Mouse (Mus musculus) megakaryocyte, embryonic 14.5 days (primary cell): Measurements from ENCODE around the gene Smarcb1.

Experiments used
- FLI1 ChIP-seq: IDR thresholded peaks from 2 replicates; pipeline ENCODE4 v1.6.1; 2012; ENCODE audit warnings: low read length, inconsistent platforms, mixed read lengths
- GATA1 ChIP-seq: IDR thresholded peaks from 3 replicates; pipeline ENCODE4 v1.6.1; 2012; ENCODE audit warnings: mixed read lengths, low read length, inconsistent platforms, borderline replicate concordance

DNA sequence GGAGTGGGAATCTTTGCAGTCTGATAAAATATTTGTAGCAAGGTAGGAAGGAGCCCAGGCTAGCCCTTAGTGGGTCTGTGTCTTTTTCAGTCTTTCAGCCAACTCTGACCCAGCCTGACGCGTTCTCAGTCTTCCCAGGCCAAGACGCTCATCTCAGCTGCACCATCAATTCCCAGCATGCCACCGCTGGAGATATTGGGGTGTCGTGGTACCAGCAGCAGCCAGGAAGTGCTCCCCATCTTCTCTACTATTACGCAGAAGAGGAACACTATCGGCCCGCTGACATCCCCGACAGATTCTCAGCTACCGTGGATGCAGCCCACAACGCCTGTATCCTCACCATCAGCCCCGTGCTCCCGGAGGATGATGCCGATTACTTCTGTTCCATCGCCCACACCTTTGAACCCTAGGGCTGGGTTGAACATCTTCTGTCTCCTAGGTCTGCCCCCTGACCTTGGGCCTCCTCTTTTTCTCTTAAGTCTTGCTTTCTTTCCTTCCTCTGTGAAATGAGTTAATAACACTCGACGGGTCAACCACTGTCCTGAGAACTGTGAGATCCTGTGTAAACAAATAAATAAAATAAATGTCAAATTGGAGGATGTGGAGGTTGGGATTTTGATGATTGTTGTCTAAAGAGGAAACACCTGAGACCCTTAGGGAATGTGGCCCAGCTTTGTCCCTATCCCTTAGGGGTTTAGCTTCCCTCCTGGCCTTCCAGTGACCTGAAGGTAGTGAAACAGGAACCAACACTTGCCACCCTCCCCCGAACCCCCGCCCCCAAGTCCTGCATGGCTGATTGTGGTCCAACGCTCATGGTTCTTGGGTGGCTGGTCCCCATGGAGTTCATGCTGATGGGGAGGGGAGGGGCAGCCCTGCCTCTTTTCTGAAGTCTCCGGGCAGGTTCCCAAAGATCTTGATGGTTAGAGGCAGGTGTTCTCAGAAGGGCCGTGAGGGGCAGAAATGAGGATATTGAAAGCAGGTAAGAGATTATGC, 27.9 kb upstream of the Smarcb1 start:
- TF ChIP-seq GATA1, result no peak
- no peak for TF ChIP-seq FLI1
